Mouse (Mus musculus) liver, embryonic 14.5 days (tissue): Measurements from ENCODE around the gene Kcnma1. TPM values are rescaled to one million over a fixed set of nuclear protein-coding genes. Genes with fewer than 3 reads are reported as not detected.

Experiments
- ATAC-seq: fragments of 200-750 bp; cut with Nextera tagmentation; 2 replicates; pipeline ENCODE4 v1.8.0; 2017; ENCODE audit warnings: moderate number of reproducible peaks, mild to moderate bottlenecking, moderate library complexity; ENCODE audit not compliant: insufficient read depth
- DNase-seq, 3 experiments: peaks; one replicate each; pipeline ENCODE4 v3.0.0-alpha.2; 2012 to 2013; ENCODE audit warnings: low read depth in 3 of 3, low spot score in 3 of 3
- H3K27ac ChIP-seq: fragments of 300-500 bp; sonication (generic); 2 replicates; pipeline ENCODE4 v1.5.1; 2014; ENCODE audit warnings: moderate library complexity, mild to moderate bottlenecking, control low read depth, inconsistent platforms
- H3K27me3 ChIP-seq: fragments of 300-500 bp; sonication (generic); 2 replicates; pipeline ENCODE4 v1.6.1; 2014; ENCODE audit warnings: mild to moderate bottlenecking, low read length, moderate library complexity; ENCODE audit not compliant: control insufficient read depth, insufficient read depth
- H3K36me3 ChIP-seq: fragments of 300-500 bp; sonication (generic); replicated peaks from 2 replicates; pipeline ENCODE4 v1.6.1; 2014; ENCODE audit warnings: low read depth; ENCODE audit not compliant: control insufficient read depth, insufficient read depth
- H3K4me1 ChIP-seq, 2 experiments: fragments of 200-500 bp in 1 of 2; fragments of 300-500 bp in 1 of 2; sonication (generic) in 1 of 2; replicated peaks; 2 replicates each; pipeline ENCODE4 v1.6.1; 2012 to 2014; ENCODE audit warnings: antibody characterized with exemption in 1 of 2, inconsistent platforms in 1 of 2, low read length in 1 of 2; ENCODE audit not compliant: control insufficient read depth in 2 of 2, insufficient read depth in 2 of 2
- H3K4me2 ChIP-seq: fragments of 300-500 bp; sonication (generic); 2 replicates; pipeline ENCODE4 v1.6.1; 2014; ENCODE audit warnings: low read depth, mild to moderate bottlenecking, control low read depth, moderate library complexity
- H3K4me3 ChIP-seq, 2 experiments: fragments of 200-500 bp in 1 of 2; fragments of 300-500 bp in 1 of 2; sonication (generic) in 1 of 2; 2 replicates each; pipeline ENCODE4 v1.5.1; 2012 to 2014; ENCODE audit warnings: low read depth in 2 of 2, low read length in 2 of 2, mild to moderate bottlenecking in 2 of 2, control low read depth in 1 of 2, inconsistent platforms in 1 of 2, moderate library complexity in 1 of 2; ENCODE audit not compliant: insufficient read depth in 1 of 2
- H3K9ac ChIP-seq: fragments of 300-500 bp; sonication (generic); replicated peaks from 2 replicates; pipeline ENCODE4 v1.6.1; 2014; ENCODE audit warnings: mild to moderate bottlenecking, control low read depth, moderate library complexity
- H3K9me3 ChIP-seq: fragments of 300-500 bp; sonication (generic); 2 replicates; pipeline ENCODE4 v1.6.1; 2016; ENCODE audit warnings: low read length, mixed read lengths; ENCODE audit not compliant: control insufficient read depth
- CTCF ChIP-seq: IDR thresholded peaks from 2 replicates; pipeline ENCODE4 v1.5.1; 2016; ENCODE audit warnings: antibody characterized with exemption, low read depth, control low read depth
- EP300 ChIP-seq: IDR thresholded peaks from 2 replicates; pipeline ENCODE4 v1.6.1; 2016; ENCODE audit warnings: antibody characterized with exemption, low read depth
- WGBS: fragments of 180-500 bp; shearing (Covaris S2); extraction: QIAGEN DNeasy Blood & Tissue Kit; methylation state at CpG from one replicate; pipeline ENCODE4 v1.1.7; 2014; ENCODE audit not compliant: insufficient replicate concordance; 5-methylcytosine and 5-hydroxymethylcytosine counted together
- polyA plus RNA-seq, 2 experiments: library from polyadenylated mRNA; depleted of rRNA in 1 of 2; stranded (reverse) in 1 of 2; unstranded in 1 of 2; fragments of >200 nt; fragmentation: Nextera tagmentation in 1 of 2; extraction: Ambion mirVana in 1 of 2; gene quantifications; 2 replicates each; pipeline versions ENCODE4 v1.2.1 to v1.2.3; 2012 to 2014

Kcnma1 gene
- polyA plus RNA-seq, 2 experiments = 0.03 TPM; not detected in 1

GRCm38 (mm10) chr14:23565931-23566330 is 448.4 kb downstream of the Kcnma1 start:
- peaks cover 0 to 2% of the 10 kb centered on the region in 2 experiments; a peak in 1 of 4 replicates for H3K4me1 ChIP-seq
- ATAC-seq (no peak), DNase-seq (no peak)
- WGBS = 67% methylated on average over 3 of the region's 3 CpGs
- H3K27ac ChIP-seq = no peak overlapping the region
- H3K4me2 ChIP-seq = no peak overlapping the region
- no peaks in the 10 kb centered on the region for H3K9me3 ChIP-seq
- H3K9ac ChIP-seq = no peak overlapping the region
- no peaks in the 10 kb centered on the region for H3K27me3 ChIP-seq
- TF ChIP-seq EP300 (no peak), CTCF (no peak)
- H3K36me3 ChIP-seq = no peaks in the 10 kb centered on the region
- H3K4me3 ChIP-seq = no peak overlapping the region

GRCm38 (mm10) chr14:23564474-23564873 is 449.8 kb downstream of the Kcnma1 start:
- Histone ChIP-seq H3K4me1 (peaks cover 0 to 2% of the 10 kb centered on the region in 2 experiments; a peak in 1 of 4 replicates), H3K9ac (no peak overlapping the region), H3K4me2 (no peak overlapping the region), H3K27ac (no peak overlapping the region), H3K4me3 (no peak overlapping the region), H3K36me3 (no peaks in the 10 kb centered on the region), H3K9me3 (no peaks in the 10 kb centered on the region), H3K27me3 (no peaks in the 10 kb centered on the region)
- DNase-seq (no peak), ATAC-seq (no peak)
- no peak for TF ChIP-seq EP300
- 64% methylated on average over 7 of the region's 7 CpGs for WGBS

GRCm38 (mm10) chr14:23563180-23563579 is 451.1 kb downstream of the Kcnma1 start:
- Histone ChIP-seq H3K9ac (no peak overlapping the region), H3K4me1 (peaks cover 0 to 2% of the 10 kb centered on the region in 2 experiments; a peak in 1 of 4 replicates), H3K36me3 (no peaks in the 10 kb centered on the region), H3K27me3 (no peaks in the 10 kb centered on the region), H3K4me3 (no peak overlapping the region), H3K9me3 (no peaks in the 10 kb centered on the region), H3K4me2 (no peak overlapping the region), H3K27ac (no peak overlapping the region)
- 58% methylated on average over 2 of the region's 2 CpGs for WGBS
- no peak for TF ChIP-seq EP300
- TF ChIP-seq CTCF = no peak
- ATAC-seq = no peak
- DNase-seq = no peak

- Histone ChIP-seq H3K27ac (no peak overlapping the region), H3K36me3 (no peaks in the 10 kb centered on the region), H3K9ac (no peak overlapping the region), H3K4me2 (no peak overlapping the region), H3K4me3 (no peak overlapping the region), H3K27me3 (no peaks in the 10 kb centered on the region), H3K4me1 (no peaks in the 10 kb centered on the region), H3K9me3 (no peaks in the 10 kb centered on the region)
- 51% methylated on average over 2 of the region's 2 CpGs for WGBS
- TF ChIP-seq EP300 (no peak), CTCF (no peak)
- DNase-seq (no peak), ATAC-seq (no peak)
Observed at GRCm38 (mm10) chr14:23555647-23556046, 458.6 kb downstream of the Kcnma1 start.

- H3K4me3 ChIP-seq = no peak overlapping the region
- TF ChIP-seq EP300 (no peak), CTCF (no peak)
- ATAC-seq (no peak), DNase-seq (no peak)
- H3K27me3 ChIP-seq = no peaks in the 10 kb centered on the region
- no peak overlapping the region for H3K27ac ChIP-seq
- H3K4me2 ChIP-seq = no peak overlapping the region
- H3K4me1 ChIP-seq = no peaks in the 10 kb centered on the region
- WGBS = 36% methylated on average over 5 of the region's 5 CpGs
- H3K36me3 ChIP-seq = no peaks in the 10 kb centered on the region
- no peak overlapping the region for H3K9ac ChIP-seq
- H3K9me3 ChIP-seq = no peaks in the 10 kb centered on the region
Observed at GRCm38 (mm10) chr14:23552252-23552974, 461.9 kb downstream of the Kcnma1 start.
